Mouse (Mus musculus) G1E-ER4 (cell line): ENCODE measurements around the gene Usp6nl. TPM values are rescaled to one million over a fixed set of nuclear protein-coding genes. Genes with fewer than 3 reads are reported as not detected.

Experiments
- GATA1 ChIP-seq: IDR thresholded peaks from one replicate; pipeline ENCODE4 v1.8.0; 2012; ENCODE audit warnings: low read length, inconsistent platforms
- polyA plus RNA-seq: library from polyadenylated mRNA; stranded (reverse); fragments of >175 nt; gene quantifications from 2 replicates; pipeline ENCODE4 v1.2.3, GENCODE M21; 2012

Usp6nl gene
- polyA plus RNA-seq, 1 experiment, result 37.8 TPM

DNA sequence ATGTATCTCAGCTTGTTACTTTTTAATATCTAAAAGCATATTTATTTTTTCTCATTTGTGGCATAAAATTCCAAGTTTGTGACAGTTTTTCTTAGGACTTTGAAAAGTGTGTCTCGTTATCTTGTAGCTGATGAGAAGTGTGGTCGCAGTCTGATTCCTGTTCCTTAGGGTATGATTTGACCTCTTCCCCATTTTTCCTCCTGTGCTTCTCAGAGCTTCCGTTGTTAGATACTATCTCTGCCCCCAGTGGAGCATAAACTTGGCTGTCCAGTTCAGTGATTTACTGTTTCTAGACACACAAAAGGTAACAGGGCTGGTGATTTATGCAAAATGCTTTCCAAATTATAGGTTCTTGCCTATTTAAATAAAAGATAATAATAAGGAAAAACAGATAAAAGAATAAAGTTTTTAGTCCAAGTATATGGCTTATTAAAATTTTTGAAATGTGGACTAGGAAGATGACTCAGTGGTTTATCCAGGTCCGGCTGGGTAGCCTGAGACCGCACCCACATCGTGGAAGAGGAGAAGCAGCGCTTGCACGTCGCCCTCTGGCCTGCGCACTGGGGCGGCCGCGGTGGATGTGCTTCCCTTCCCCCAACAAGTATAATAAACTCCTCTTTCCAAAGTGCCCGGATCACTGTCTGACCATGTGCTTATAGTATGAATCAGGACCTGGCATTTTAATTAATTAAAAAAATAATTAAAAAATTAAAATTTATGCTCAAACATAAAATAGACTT lies 62.1 kb downstream of the Usp6nl start:
- TF ChIP-seq GATA1, result no peak

DNA sequence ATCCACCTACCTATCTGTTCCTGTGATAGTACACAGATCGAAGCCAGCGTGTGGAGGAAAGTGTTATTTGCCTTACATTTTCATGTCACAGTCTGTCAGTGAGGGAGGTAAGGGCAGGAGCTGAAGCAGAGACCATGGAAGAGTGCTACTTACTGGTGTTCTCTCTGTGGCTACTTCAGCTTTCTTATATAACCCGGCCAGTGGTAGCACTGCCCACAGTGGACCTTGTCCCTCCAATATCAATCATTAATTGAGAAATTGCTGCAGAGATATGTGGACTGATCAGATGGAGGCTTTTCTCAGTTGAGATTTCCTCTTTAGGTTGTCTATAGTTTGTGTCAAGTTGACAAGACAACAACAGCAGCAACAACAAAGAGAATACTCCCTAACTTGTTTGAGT lies 66.7 kb downstream of the Usp6nl start:
- TF ChIP-seq GATA1, result no peak

DNA sequence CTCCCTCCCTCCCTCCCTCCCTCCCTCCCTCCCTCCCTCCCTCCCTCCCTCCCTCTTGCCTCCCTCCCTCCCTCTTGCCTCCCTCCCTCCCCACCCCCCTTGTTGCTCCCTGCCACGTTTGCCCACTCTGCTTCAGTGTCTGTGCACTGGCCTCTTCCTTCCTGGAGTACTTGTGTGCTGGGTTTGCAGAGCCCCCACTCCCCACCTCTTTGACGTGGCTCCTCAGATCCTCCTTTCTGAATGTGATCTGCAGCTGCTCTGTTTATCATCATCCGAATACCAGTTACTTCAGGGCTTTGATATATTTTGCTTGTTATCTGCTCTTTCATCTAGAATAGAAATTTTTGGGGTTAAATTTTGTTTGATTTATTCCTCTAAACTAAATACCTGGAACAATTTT lies 68.8 kb downstream of the Usp6nl start:
- TF ChIP-seq GATA1, result no peak

DNA sequence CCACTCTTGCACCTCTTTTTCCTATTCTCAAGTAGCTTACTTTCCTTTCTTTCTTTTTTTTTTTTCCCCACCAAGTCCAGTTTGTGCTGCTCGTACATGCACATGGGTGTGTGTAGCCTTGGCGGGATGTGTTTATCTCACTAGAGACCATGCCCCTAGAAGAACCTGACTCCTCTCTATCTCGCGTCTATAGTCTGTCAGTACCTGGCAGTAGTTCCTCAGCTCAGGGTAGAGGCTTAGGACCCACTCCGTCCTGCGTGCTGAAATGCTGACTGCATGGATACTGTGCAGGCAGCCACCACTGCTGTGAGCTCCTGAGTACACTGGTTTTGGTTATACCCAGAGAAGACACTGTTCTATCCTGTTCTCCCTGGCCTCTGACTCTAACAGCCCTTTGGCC lies 69.5 kb downstream of the Usp6nl start:
- no peak for TF ChIP-seq GATA1

DNA sequence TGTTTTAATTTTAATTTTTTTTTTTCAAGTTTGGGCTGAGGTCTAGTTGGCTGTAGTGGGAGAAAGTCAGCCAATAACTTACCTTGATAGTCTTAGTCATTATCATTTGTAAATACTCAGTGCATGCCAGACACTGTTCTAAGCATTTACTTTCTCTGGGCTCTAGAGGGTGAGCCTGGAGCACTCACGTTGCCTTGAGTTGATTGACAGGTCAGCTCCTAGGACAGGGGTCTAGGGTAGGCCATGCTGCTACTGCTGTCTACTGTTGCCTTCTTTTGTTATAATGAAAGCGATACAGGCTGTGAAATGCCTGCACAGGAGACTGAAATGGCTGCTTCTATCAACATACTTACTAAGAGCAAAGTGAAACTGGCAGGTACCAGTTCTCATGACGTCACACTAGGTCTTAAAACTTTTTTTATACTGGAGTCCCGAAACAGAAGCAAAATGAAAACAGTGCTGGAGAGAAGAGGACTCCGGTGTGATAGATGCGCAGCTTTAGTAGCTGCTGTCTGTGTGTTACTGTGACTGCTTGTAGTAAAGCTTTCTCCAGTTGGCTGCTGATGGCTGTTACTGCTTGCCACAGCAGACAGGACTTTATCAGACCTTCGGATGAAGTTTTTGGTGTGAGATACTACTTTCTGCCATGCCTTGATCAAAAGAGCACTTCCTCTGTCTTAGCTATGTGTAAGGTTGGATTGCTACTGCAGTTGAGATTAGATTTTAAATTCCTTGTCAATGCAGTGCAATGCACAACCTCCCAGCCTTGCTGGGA lies 73.6 kb downstream of the Usp6nl start:
- no peak for TF ChIP-seq GATA1

DNA sequence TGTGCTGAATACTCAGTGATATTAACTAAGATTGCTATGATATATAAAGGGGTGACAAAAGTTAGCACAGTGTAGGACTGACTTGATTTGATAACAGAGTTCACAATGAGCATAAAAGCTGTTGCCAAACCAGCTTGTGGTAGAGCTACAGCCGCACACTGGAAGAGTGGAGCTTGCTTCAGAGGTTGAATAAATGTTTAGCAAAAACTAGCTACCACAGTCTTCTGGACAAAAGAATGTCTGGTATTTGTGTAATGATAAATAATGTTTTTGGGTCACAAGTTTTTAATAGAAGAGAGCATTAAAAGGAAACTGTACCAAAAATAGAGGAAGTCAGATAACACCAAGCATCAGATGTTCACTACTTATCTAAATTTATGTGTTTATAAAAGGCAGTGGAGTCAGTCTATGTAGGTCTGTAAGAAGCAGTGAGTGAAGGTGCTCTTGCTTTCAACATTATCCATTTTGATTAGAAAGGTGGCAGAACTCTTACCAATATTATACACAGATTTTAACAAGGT lies 74.2 kb downstream of the Usp6nl start:
- no peak for TF ChIP-seq GATA1

DNA sequence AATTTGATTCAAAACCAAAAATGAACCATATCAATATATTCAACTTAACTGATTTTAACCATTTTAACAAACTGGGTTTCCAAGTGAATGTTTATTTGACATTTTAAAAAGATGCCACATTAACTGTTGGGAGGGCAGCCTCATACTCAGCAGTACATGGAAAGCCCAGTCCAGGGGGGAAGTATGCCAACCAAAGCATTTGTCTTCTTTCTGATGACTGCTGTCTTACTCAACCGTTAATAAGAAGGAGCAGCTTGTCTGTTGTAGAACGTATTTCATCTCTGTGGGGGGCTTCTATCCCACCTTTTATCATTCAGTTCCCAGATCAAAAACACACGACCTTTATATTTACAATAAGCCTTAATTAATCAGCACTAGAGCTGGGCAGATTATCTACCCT lies 74.7 kb downstream of the Usp6nl start:
- TF ChIP-seq GATA1, result no peak

DNA sequence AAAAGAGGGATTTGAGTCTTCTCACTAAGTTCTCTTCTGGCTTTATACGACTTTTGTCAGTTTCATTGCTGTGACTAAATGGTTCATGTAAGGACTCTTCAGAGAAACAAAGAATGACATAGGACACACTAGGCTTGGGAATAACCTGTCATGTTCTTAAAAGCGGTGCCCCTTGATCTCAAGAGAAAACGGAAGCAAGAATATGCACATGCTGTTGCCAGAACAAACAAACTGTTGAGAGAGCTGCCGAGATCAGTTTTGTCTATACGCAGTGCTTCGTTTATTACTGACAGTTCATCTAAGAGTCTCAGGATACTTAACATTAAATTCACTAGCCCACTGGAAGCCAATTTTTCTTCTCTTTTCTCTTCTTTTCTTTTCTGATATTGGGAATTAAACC lies 76.4 kb downstream of the Usp6nl start:
- no peak for TF ChIP-seq GATA1

DNA sequence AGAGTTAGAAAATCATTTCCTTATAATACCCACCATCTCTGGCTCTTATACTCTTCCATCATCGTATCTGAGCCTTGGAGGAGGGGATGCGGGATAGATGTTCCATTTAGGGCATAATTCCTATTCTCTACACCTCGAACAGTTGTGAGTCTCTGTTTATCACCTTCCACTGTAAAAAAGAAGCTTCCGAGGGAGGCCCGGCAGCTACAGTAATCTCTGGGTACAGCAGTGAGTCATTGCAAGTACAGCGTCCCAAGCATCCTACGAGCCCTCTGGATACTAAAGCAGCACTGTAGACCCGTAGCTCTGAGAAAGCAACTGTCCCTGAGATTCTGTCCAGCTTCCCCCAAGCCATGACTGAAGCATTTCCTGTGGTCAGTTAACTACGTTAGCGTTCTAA lies 78.6 kb downstream of the Usp6nl start:
- TF ChIP-seq GATA1, result no peak

DNA sequence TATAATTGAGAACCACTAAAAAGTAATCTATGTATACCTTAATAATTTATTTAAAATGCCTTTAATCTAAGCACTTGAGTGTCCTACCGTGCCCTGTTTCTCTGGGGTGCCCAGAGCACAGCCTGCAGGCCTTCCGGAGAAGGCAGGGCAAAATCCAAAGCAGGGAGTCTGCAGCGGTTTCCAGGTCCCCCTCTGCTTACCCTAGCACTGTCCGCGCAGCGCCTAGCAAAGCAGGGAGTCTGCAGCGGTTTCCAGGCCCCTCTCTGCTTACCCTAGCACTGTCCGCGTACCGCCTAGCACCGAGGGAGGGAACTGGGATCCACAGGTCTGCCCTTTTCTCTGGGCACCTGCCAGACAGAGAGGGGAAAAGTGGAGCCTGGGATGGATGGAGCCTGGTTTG lies 80.9 kb downstream of the Usp6nl start:
- TF ChIP-seq GATA1, result no peak

DNA sequence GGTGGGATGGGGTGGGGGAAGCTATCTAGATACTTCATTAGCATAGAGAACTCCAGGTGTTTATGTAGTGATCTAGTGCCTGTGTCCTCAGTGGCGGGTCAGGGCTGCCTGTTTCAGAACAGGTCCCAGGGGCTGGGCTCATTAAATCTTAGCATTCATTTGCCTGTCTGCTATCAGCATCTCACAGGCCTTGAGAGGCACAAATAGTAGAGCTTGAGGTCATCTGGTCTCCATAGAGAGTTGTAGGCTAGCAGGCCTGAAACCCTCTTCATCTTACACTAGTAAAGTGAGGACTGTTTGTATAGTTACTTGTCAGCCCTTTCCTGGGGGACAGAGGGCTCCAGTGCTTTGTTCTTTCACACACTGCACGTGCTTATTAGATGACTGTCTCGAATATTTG lies 81.5 kb downstream of the Usp6nl start:
- TF ChIP-seq GATA1, result no peak

DNA sequence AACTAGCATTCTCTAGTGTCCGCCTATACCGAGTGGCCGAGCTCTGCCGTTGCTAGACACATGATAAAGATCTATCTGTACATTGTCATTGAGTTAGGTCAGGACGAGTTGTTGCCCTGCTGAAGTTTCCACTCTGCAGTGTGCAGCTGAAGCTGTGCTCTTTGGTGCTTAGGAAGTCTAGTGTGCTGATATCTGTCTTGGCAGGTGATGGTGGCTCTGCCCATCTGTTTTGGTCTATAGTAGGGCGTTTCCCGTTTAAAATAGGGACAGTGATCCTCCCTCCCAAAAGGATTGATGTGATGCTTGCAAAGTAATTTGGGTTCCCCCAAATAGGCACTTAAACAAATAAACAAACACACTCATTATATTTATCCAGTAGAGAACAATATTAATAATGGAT lies 82.2 kb downstream of the Usp6nl start:
- no peak for TF ChIP-seq GATA1

DNA sequence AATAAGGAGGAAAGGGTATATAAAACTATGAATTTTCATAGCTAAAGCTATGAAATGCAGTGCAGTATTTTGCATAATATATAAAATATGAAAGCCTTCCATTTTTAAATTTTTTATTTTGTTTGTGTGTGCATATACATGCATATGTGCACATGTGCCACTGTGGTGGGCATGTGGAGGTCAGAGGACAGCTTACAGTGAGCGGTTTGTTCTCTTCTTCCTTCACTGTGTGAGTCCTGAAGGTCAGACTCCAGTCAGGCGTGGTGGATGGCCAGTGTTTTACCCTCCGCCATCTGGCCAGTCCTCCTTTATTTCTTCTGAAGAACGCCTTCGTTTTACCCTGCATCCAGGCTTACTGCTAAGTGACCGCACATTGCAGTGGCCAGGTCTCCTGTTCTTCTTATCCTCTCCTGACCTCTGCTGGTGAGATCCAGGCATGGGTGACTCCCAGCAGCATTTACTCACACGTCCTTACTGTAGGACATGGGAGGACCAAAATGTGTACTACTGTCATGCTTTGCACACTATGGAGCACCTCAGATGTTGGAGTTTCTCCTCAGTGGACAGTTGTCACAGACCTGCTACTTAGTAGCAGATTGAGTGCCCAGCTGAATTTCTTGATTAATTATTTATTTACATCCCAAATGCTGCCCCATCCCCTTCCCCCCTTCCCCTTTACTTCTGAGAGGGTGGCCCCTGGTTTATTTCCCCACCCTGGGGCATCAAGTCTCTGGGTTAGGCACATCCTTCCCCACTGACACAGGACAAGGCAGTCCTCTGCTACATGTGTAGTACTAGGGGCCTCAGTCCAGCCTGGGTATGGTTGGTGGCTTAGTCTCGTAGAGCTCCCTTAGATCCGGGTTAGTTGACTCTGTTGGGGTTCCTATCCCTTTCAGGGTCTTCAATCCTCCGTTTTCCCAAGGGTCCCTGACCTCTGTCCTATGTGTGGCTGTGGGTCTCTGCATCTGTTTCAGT lies 82.9 kb downstream of the Usp6nl start:
- TF ChIP-seq GATA1, result no peak

DNA sequence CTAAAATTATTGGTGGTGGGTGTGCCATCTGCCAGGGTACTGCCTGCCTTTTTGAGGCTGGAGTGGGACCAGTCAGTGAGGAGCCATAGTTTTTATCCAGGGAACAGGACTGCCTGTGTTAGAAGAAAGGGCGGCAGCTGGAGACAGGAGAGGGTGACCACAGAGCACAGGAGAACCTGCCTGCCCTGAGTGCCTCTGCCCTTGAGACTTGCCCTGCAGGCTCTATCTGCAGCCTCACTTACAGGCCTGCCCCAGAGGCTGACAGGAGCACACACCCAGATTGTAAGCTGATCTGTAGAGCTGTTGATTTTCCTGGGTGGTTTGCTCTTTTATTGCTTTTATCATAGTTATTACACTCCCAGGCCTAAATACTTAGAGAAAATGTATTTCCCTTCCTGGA lies 85.2 kb downstream of the Usp6nl start:
- no peak for TF ChIP-seq GATA1

DNA sequence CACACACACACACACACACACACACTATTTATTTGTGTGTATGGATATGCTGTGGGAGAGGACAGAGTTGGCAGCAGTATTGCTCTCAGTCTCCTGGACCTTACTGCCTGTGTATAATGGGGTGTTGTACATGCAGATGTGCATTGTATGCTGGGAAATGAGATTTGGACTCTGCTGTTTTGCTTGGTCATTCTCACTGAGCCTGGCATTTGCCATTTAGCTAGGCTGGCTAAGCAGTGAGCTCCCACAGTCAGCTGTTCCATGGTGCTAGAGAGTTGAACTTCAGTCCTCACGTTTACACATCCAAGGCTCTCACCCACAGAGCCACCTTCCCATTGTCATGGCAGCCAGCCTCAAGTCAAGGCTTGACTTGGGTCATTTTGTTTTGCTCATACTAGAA lies 90.2 kb downstream of the Usp6nl start:
- TF ChIP-seq GATA1, result no peak

DNA sequence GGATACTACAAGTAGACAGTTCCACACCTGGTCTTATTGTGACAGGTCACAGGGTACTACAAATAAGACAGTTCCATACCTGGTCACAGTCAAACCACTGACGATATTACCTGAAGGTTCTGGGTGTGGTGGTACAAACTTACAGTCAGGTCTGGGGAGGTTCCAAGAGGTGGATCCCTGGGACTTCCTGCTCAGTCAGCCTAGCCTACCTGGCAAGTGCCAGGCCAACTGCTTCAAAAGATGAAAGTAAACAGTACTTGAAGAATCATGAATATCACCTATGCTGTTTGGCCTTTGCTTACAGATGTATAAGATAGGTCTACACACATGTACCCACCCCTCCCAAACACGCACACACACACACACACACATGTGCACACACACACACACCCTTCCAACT lies 91.3 kb downstream of the Usp6nl start:
- no peak for TF ChIP-seq GATA1
